Mouse (Mus musculus) left cerebral cortex, adult 11 months (tissue): ENCODE measurements around the gene Zfp652.

ENCODE experiments used
- DNase-seq: peaks from one replicate; pipeline ENCODE4 v3.0.0; 2022; ENCODE audit warnings: low spot score

Gene Zfp652

DNA sequence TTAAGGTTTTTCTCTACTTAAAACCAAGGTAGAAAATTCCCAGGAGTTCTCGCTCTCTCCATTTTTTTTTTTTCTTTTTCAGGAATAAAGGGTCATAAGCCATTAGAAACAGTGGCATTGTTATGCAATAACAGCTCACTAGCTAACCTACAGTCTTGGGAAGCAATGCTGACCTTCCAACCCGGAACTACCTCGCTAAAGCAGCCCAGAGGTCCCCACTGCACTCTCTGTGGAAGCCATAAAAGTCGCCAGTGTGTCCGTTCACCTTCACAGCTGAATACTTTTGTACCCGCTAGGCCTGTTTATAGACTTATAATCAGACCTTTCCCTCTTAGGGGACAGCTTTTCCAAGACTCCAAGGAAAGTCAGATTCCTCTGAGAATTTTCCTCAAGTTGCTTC, 55.8 kb downstream of the Zfp652 start:
- no peak for DNase-seq

DNA sequence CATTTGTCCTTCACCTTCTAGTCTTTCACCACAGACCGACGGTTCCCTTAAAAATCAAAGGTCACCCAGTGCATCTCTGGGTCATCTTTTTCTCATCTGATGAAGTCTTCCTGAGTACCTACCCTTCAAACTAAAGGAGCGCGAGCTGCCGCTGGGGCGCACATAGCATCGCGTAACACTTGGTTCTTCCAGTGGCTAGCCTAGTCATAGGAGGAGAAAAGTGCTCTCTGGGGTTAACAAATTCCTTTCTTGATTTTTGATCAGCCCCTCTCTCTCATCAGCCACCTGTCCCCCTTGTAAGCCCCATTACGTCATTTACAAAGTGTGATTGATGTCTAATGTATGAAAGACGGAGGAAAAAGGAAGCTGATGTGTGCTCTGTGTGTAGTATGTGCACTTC, 56.7 kb downstream of the Zfp652 start:
- no peak for DNase-seq

- no peak for DNase-seq
Measured at GRCm38 (mm10) chr11:95770720-95771364, 58.4 kb downstream of the Zfp652 start.

DNA sequence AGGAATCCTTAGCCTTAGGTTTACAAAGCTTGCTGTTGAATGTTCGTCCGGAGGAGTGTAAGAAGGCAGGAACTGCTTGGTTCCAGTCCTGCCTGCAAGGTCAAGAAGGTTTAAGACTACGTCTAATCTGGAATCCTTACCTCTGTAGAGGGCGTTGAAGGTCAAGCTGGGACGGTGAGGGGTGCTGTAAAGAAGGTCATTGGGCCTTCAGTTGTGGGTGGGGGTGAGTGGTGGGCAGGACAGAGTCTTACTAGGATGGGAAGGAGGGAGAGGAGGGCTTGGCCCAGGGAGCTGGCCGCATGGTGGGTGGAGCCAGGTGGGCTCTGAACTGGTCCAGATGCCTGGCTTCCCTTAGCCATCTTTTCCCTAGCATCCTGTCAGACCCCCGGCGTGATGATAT, 59.2 kb downstream of the Zfp652 start:
- DNase-seq: no peak

GRCm38 (mm10) chr11:95773264-95773663, 60.8 kb downstream of the Zfp652 start:
- no peak for DNase-seq

DNA sequence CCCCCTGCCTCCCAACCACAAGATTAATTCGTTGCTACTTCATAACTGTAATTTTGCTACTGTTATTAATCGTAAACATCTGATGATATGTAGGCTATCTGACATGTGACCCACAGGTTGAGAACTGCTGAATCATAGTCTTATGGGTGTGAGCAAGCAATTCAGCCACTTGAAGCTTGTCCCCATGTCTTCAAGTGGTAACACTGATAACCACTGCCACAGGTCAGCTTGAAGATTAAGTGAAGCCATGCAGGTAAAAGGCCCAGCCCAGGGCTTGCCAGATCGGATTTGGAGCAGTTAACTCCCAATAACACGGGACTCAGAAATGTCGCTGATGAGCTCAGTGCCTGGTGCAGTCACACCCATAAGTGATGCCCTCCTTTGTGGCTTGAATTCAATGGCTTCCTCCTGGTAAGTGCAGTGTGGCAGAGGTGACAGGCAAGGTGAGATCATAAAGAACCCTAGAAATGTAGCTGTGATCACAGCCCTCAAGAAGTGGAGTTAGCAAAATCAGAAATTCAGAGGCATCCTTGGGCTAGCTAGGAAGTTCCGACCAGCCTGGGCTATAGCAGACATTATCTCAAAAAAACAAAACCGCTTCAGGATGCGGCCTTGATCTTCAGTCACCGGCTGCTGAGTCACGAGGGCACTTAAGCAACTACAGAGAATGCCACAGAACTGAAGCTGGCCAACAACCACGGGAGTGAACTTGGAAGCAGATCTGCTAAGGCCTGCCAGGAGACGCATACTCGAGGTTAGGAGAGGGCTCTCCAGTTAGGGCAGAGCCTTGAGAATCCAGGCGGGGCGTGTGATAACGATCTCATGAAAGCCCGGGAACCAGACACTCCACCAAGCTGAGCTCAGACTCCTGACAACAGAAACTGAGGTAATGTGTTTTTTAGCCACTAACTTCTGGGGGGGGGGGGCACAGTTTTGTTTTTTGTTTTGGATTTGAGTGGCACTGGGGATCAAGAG, 65.1 kb downstream of the Zfp652 start:
- no peak for DNase-seq

- no peak for DNase-seq
Measured at GRCm38 (mm10) chr11:95778831-95779251, 66.4 kb downstream of the Zfp652 start.

- no peak for DNase-seq
Measured at GRCm38 (mm10) chr11:95779366-95779765, 66.9 kb downstream of the Zfp652 start.

GRCm38 (mm10) chr11:95780480-95780879, 68.0 kb downstream of the Zfp652 start:
- no peak for DNase-seq

GRCm38 (mm10) chr11:95781557-95781956, 69.1 kb downstream of the Zfp652 start:
- no peak for DNase-seq

- no peak for DNase-seq
Measured at GRCm38 (mm10) chr11:95783457-95783856, 71.0 kb downstream of the Zfp652 start.

DNA sequence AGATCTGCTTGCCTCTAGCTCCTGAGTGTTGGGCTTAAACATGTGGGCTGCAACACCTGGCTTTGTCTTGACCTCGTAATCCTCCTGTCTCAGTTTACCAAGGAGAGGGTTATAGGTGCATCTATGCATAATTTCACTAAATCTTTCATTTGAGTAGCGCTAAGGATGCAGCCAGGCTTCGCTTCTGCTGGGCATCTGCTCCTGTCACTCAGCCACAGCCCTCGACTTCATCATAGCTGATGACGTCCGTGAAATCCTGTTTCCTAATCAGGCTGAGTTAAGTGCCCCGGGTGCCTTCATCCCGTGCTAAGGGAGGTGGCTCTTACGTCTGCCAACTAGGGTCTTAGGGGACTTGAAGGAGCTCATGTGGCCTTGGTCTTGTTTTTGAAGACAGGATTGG, 71.5 kb downstream of the Zfp652 start:
- no peak for DNase-seq

- no peak for DNase-seq
Measured at GRCm38 (mm10) chr11:95785675-95786074, 73.2 kb downstream of the Zfp652 start.

DNA sequence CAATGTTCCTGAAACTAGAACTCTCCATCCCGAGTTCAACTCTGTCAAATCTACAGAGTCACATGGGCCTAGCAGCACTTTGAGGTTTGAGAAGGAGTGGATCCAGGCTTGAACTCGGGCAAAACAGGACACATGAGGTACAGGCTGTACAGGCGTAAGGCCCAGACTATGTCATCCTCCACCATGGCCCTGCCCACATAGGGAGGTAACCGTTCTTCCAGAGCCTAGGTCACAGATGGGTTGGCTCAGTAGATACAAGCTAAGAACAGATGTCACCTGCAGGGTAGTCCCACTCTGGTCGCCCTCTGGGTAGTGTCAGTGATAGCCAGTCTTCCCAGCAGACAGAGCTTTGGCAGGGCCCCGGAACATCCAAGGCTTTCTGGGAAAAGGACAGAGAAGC, 74.0 kb downstream of the Zfp652 start:
- DNase-seq: no peak

DNA sequence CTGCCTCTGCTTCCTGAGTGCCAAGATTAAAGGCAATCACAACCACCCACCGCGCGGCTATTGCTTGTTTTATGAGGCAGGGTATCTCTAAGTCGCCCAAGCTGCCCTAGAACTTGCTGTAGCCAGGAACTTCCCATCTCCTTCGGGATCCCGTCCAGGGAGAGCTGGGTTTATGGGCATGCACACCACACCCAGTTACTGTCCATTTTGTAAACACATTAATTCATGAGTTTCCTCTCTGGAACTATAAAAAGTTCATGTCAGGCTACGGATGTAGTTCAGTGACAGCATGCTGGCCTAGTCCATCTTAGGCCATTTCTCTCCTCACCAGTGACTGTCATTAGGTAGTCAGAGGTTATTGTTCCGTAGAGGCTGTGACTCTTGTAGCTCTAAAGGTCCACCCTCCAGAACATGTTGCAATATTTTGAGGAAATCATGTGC, 77.0 kb downstream of the Zfp652 start:
- DNase-seq: no peak

DNA sequence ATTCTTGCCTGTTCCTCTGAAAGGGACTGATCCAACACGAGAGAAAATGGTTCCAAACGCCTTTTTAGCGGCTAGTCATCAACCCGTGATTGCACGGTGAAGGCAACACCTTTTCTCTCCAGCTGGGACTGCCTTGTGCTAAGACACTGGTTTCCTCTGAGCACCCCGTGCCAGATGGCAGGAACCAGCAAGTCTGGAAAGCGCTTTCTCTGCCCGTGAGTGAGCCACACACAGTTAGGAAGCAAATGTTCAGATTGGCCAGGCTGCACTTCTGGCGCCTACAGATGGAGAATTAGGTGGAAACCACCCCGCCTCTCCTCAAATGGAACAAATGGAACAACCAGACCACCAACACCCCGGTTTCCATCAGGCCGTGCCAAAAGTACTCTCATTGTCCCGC, 79.3 kb downstream of the Zfp652 start:
- DNase-seq: peak; percentile 40

DNA sequence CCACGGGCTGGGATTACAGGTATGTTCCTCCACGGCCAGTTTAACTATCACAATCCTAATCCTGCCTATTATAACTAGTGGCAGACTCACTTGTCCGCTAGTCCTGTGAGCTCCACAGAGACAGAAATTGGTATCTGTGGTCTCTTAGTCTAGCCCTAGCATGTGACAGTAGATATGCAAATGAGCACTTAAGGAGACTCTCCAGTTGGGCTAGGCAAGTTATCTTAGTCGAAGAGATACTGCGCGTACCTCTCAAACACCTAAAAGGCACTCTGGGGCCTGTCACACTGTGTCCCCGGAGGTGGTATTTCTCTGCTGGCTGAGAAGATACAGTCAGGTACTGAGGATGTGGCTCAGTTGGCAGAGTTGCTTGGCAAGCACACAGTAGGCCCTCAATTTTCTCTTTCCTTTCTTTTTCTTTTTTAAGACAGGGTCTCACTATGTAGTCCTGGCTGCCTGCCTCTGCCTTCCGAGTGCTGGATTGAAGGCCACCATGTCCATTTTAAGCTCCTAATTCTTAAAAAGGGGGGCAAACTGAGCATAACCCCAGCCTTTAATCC, 80.6 kb downstream of the Zfp652 start:
- no peak for DNase-seq

- no peak for DNase-seq
Measured at GRCm38 (mm10) chr11:95794201-95794600, 81.7 kb downstream of the Zfp652 start.

GRCm38 (mm10) chr11:95795582-95795981, 83.1 kb downstream of the Zfp652 start:
- no peak for DNase-seq

- DNase-seq: no peak
Measured at GRCm38 (mm10) chr11:95805010-95805409, 92.5 kb downstream of the Zfp652 start.

- no peak for DNase-seq
Measured at GRCm38 (mm10) chr11:95805527-95805926, 93.1 kb downstream of the Zfp652 start.

- DNase-seq: no peak
Measured at GRCm38 (mm10) chr11:95807884-95808283, 95.4 kb downstream of the Zfp652 start.

DNA sequence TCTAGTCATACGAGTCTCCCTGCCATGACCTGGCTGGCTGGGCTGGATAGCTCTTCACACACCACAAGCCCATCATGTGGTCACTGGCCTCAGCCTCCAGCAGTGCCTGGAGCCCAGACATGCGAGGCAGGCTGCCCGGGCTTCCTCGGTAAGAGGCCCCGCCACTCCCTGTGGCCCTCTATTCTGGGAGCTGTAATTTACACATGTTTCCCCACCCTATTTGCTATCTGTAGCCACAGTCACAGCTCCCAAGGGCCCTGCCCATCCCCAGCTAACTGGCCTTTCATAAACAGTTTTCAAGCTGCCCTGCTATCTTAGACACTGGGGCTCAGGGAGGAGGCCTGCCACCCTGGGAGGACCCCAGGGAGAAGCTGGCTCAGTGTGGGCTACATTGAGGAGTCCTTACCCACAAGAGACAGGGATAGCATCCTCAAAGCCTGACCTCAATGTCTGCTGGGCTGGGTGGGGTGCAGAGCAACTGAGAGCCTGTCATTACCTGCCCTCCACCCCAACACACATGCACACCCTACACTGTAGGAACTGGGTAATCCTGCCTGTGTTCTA, 96.1 kb downstream of the Zfp652 start:
- DNase-seq: no peak
